Mouse (Mus musculus): ENCODE measurements around the gene Ybx2.

GRCm38 (mm10) chr11:69937834-69938233 is 2.2 kb downstream of the Ybx2 start:
- TF ChIP-seq POLR2A (IDR thresholded peaks at IDR 0.05; ENCODE audit: low read depth, low read length) = no peak
- no peak for TF ChIP-seq CTCF (conservative IDR thresholded peaks at IDR 0.05; ENCODE audit: insufficient read depth, insufficient read length, low read depth, low read length)
